Mouse (Mus musculus): ENCODE data around the gene Lin28a. TPM values are rescaled to one million over a fixed set of nuclear protein-coding genes. Genes with fewer than 3 reads are reported as not detected.

The Lin28a gene
- polyA plus RNA-seq, 1 experiment, result not detected

DNA sequence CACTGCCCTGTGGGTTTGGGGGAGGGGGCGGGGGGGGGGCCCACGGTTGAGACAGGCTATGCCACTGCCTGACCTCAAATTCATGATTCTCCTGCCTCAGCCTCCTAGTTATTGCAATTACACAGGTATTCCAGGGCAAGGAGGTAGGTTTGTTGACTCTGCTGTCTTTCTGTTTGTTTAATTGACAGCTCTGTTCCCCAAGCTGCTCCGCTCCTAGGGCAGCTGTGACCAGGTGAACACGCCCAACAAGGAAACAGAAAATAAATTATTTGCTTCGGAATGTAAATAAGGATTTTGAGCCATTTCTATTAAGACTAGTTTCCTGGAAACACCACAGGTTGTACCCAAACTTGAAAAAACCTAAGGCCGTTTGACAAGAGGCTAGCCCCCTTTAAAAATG lies 8.9 kb downstream of the Lin28a start:
- no peak overlapping the region for H3K4me3 ChIP-seq (ENCODE audit: insufficient read depth, low read length)
- TF ChIP-seq CTCF (IDR thresholded peaks at IDR 0.05; ENCODE audit: low read depth, low read length), result no peak
- TF ChIP-seq POLR2A (IDR thresholded peaks at IDR 0.05; ENCODE audit: borderline replicate concordance, low read depth, low read length), result no peak
- peaks cover 8% of the 10 kb centered on the region for H3K4me1 ChIP-seq (ENCODE audit: control insufficient read depth, insufficient read depth, low read length)
- H3K27ac ChIP-seq (ENCODE audit: insufficient read depth, low read depth, low read length), result no peak overlapping the region

DNA sequence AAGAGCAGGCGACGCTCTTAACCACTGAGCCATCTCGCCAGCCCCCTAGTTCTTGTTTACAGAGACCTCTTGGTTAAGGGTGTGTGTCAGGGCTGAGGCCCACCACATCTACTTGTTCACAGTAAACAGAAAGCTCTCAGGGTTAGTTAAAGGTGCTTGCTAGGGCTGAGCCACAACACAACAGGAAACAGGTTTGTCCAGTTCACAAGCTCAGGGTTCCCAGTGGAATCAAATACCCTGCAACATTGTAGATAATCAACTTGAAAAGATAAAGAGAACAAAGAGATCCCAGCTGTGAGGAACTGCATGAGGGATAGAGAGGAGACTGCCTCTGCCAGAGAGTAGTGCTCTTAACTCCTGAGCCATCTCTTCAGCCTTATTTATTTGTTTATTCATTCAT lies 11.8 kb downstream of the Lin28a start:
- Histone ChIP-seq H3K4me1 (ENCODE audit: control insufficient read depth, insufficient read depth, low read length) (peaks cover 12% of the 10 kb centered on the region), H3K27ac (ENCODE audit: insufficient read depth, low read depth, low read length) (no peak overlapping the region), H3K4me3 (ENCODE audit: insufficient read depth, low read length) (no peak overlapping the region)
- no peak for TF ChIP-seq POLR2A (IDR thresholded peaks at IDR 0.05; ENCODE audit: borderline replicate concordance, low read depth, low read length)
- no peak for TF ChIP-seq CTCF (IDR thresholded peaks at IDR 0.05; ENCODE audit: low read depth, low read length)

DNA sequence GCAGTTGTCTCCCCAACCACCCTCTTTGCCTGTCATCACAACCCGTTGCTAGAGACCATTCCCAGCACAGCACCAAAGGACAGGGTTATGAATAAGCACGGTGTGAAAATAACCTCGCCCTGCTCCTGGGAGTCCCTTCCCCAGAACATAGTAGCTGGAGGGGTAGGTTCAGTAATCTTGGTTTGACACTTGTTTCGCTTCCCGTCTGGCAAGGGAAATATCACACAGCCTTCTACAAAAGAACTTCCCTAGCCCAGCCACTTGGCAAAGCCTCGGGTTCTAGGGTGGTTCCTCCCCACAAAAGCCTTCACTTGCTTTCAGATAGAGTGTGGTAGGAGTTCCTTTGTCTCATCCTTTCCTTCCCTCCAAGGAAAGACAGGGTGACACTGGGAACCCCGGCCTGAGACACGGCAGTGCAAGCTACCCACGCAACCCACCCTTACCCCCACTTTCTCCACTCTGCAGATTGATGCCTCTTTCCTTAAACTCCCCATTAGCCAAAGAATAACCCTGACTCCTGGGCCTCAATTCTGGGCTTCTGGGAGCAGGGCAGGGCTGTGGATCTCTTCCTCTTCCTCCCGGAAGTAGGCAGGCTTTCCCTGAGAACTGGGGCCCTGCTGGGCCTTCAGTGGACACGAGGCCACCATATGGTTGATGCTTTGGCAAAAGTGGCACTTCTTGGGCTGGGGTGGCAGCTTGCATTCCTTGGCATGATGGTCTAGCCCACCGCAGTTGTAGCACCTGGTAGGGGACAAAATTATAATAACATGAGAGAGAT lies 12.9 kb downstream of the Lin28a start:
- TF ChIP-seq POLR2A (IDR thresholded peaks at IDR 0.05; ENCODE audit: borderline replicate concordance, low read depth, low read length) (no peak), CTCF (IDR thresholded peaks at IDR 0.05; ENCODE audit: low read depth, low read length) (no peak)

DNA sequence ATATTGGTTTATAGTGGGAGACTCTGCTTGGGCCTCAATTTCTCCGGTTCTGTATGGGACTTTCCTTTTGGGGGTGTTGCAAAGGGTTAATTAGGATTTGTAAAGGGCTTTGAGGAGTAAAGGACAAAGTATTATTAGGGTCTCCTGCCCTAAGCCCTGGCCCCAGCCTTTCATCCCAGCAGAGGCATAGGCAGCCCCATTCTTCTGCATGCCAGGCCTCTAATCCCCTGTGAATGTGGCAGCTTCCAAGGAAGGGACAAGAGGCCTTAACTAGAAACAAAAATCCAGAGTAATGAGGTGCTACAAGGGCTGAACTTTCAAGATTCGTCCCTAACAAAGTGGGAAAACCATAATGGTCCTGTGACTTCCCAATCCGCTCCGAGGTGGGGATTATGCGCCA lies 15.7 kb downstream of the Lin28a start:
- Histone ChIP-seq H3K4me1 (ENCODE audit: control insufficient read depth, insufficient read depth, low read length) (peaks cover 17% of the 10 kb centered on the region), H3K27ac (ENCODE audit: insufficient read depth, low read depth, low read length) (no peak overlapping the region), H3K4me3 (ENCODE audit: insufficient read depth, low read length) (no peak overlapping the region)
- TF ChIP-seq POLR2A (IDR thresholded peaks at IDR 0.05; ENCODE audit: borderline replicate concordance, low read depth, low read length), result no peak
- no peak for TF ChIP-seq CTCF (IDR thresholded peaks at IDR 0.05; ENCODE audit: low read depth, low read length)

More for the DNA sequence above, 12.9 kb downstream of the Lin28a start:
- H3K4me1 ChIP-seq (ENCODE audit: control insufficient read depth, insufficient read depth, low read length), result peaks cover 15% of the 10 kb centered on the region
- no peak overlapping the region for H3K4me3 ChIP-seq (ENCODE audit: insufficient read depth, low read length)
- H3K27ac ChIP-seq (ENCODE audit: insufficient read depth, low read depth, low read length), result peak overlapping the region; percentile 17; the same call in 1 of the 2 replicates

DNA sequence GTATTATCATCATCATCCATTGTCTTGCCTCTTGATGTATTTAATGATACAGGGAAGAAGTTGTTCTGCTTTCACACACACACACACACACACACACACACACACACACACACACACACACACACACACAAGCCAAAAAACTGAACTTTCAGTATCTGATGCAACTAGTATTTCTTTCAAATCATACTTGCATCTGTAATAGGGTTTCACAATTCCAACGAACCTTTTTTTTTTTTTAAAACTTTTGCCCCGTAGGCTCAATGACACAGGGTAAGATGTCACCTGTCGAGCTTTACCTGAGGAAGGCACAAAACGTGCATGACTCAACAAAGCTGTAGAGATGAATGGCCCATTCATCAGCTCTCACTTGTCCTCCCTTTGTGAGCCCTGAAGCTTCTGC lies 16.4 kb downstream of the Lin28a start:
- TF ChIP-seq POLR2A (IDR thresholded peaks at IDR 0.05; ENCODE audit: borderline replicate concordance, low read depth, low read length), result no peak
- TF ChIP-seq CTCF (IDR thresholded peaks at IDR 0.05; ENCODE audit: low read depth, low read length), result no peak
- H3K27ac ChIP-seq (ENCODE audit: insufficient read depth, low read depth, low read length), result no peak overlapping the region
- H3K4me1 ChIP-seq (ENCODE audit: control insufficient read depth, insufficient read depth, low read length), result peaks cover 17% of the 10 kb centered on the region
- H3K4me3 ChIP-seq (ENCODE audit: insufficient read depth, low read length), result no peak overlapping the region

GRCm38 (mm10) chr4:134001710-134002109 lies 16.9 kb downstream of the Lin28a start:
- TF ChIP-seq CTCF (IDR thresholded peaks at IDR 0.05; ENCODE audit: low read depth, low read length), result no peak
- no peak for TF ChIP-seq POLR2A (IDR thresholded peaks at IDR 0.05; ENCODE audit: borderline replicate concordance, low read depth, low read length)
- no peak overlapping the region for H3K4me3 ChIP-seq (ENCODE audit: insufficient read depth, low read length)

GRCm38 (mm10) chr4:134000466-134001438 lies 17.9 kb downstream of the Lin28a start, which contains the start of gene Dhdds:
Dhdds (minus strand) TSS chr4:134000918.
- peak; percentile 66; the same call in 1 of the 2 replicates for TF ChIP-seq POLR2A (IDR thresholded peaks at IDR 0.05; ENCODE audit: borderline replicate concordance, low read depth, low read length)
- TF ChIP-seq CTCF (IDR thresholded peaks at IDR 0.05; ENCODE audit: low read depth, low read length), result no peak
- H3K4me1 ChIP-seq (ENCODE audit: control insufficient read depth, insufficient read depth, low read length), result peaks cover 10% of the 10 kb centered on the region
- H3K27ac ChIP-seq (ENCODE audit: insufficient read depth, low read depth, low read length), result no peak within 1 kb of the TSS
- peak within 1 kb of the TSS; percentile 68 for H3K4me3 ChIP-seq (ENCODE audit: insufficient read depth, low read length)

More at GRCm38 (mm10) chr4:134001710-134002109, 16.9 kb downstream of the Lin28a start:
- peaks cover 17% of the 10 kb centered on the region for H3K4me1 ChIP-seq (ENCODE audit: control insufficient read depth, insufficient read depth, low read length)
- H3K27ac ChIP-seq (ENCODE audit: insufficient read depth, low read depth, low read length), result no peak overlapping the region

GRCm38 (mm10) chr4:133994697-133995096 lies 23.9 kb downstream of the Lin28a start:
- peaks cover 1% of the 10 kb centered on the region; the same call in 1 of the 2 replicates for H3K4me1 ChIP-seq (ENCODE audit: control insufficient read depth, insufficient read depth, low read length)
- TF ChIP-seq CTCF (IDR thresholded peaks at IDR 0.05; ENCODE audit: low read depth, low read length) (no peak), POLR2A (IDR thresholded peaks at IDR 0.05; ENCODE audit: borderline replicate concordance, low read depth, low read length) (no peak)
- H3K27ac ChIP-seq (ENCODE audit: insufficient read depth, low read depth, low read length), result no peak overlapping the region
- H3K4me3 ChIP-seq (ENCODE audit: insufficient read depth, low read length), result no peak overlapping the region

GRCm38 (mm10) chr4:133991087-133991660 lies 27.5 kb downstream of the Lin28a start:
- no peak for TF ChIP-seq POLR2A (IDR thresholded peaks at IDR 0.05; ENCODE audit: borderline replicate concordance, low read depth, low read length)
- no peak for TF ChIP-seq CTCF (IDR thresholded peaks at IDR 0.05; ENCODE audit: low read depth, low read length)
- Histone ChIP-seq H3K27ac (ENCODE audit: insufficient read depth, low read depth, low read length) (no peak overlapping the region), H3K4me3 (ENCODE audit: insufficient read depth, low read length) (no peak overlapping the region)

More at GRCm38 (mm10) chr4:133991087-133991660, 27.5 kb downstream of the Lin28a start:
- H3K4me1 ChIP-seq (ENCODE audit: control insufficient read depth, insufficient read depth, low read length), result no peaks in the 10 kb centered on the region
